Mouse (Mus musculus) testis, adult 2 months (tissue): ENCODE measurements at regions not wholly inside any gene's neighbourhood (a gene's known extent, or its start where the extent isn't known, plus 50 kb on each side); places are given as distances from the start of the nearest gene placed in this dataset.

Source experiments
- CTCF ChIP-seq: fragments of 200-500 bp; IDR thresholded peaks from 2 replicates; pipeline ENCODE4 v1.5.1; 2012; ENCODE audit warnings: low read depth, mild to moderate bottlenecking, inconsistent platforms, low read length, moderate library complexity; ENCODE audit not compliant: control insufficient read depth, insufficient read depth, insufficient replicate concordance
- POLR2A ChIP-seq: fragments of 200-500 bp; IDR thresholded peaks from 2 replicates; pipeline ENCODE4 v1.6.1; 2012; ENCODE audit warnings: low read depth, mild to moderate bottlenecking, inconsistent platforms, low read length, moderate library complexity; ENCODE audit not compliant: control insufficient read depth

DNA sequence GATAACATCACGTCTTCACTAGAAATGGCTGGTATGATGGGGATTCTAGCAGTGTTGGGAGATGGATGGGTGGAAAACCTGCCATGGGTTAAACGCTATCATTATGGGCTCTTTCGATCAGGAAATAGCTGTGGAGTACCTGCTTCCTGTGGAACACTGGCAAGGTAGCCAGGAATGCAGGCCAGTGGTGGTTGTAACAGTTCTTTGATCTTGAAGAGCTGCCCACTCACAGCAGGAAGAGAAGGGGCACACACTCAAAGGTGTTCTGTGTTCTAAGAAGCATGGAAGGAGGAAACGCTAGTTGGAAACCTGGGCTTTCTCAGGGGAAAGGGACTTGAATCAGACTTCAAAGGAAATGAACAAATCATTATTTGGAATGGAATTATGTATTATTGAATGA, 141.6 kb upstream of the Fstl4 start:
- TF ChIP-seq POLR2A (no peak), CTCF (no peak)
